Mouse (Mus musculus) lung, adult 2 months (tissue): ENCODE results near the gene Zfp560. TPM values are rescaled to one million over a fixed set of nuclear protein-coding genes. Genes with fewer than 3 reads are reported as not detected.

ENCODE experiments used
- DNase-seq: peaks from one replicate; pipeline ENCODE4 v3.0.0; 2022
- H3K4me1 ChIP-seq: fragments of 200-500 bp; 2 replicates; pipeline ENCODE4 v1.6.1; 2011; ENCODE audit warnings: low read length; ENCODE audit not compliant: control insufficient read depth, insufficient read depth
- H3K4me3 ChIP-seq: fragments of 200-500 bp; replicated peaks from 2 replicates; pipeline ENCODE3; 2011; ENCODE audit warnings: low read depth, mild to moderate bottlenecking, control low read depth, low read length; ENCODE audit errors: extremely low read depth
- CTCF ChIP-seq: fragments of 200-500 bp; IDR thresholded peaks from 2 replicates; pipeline ENCODE4 v1.5.1; 2011; ENCODE audit warnings: mild to moderate bottlenecking, low read length, control low read depth; ENCODE audit not compliant: insufficient read depth
- POLR2A ChIP-seq: fragments of 200-500 bp; IDR thresholded peaks from 2 replicates; pipeline ENCODE4 v1.6.1; 2011; ENCODE audit warnings: low read depth, mild to moderate bottlenecking, control low read depth, low read length, borderline replicate concordance; ENCODE audit errors: extremely low read depth
- WGBS: fragments of 180-500 bp; shearing (Covaris S2); methylation state at CpG from one replicate; pipeline ENCODE4 v1.1.7; 2018; 5-methylcytosine and 5-hydroxymethylcytosine counted together
- polyA plus RNA-seq: library from polyadenylated mRNA; depleted of rRNA; stranded (reverse); fragments of >200 nt; gene quantifications from 2 replicates; pipeline ENCODE4 v1.2.3, GENCODE M21; 2012; rRNA removed

Gene Zfp560
- polyA plus RNA-seq, result 3.3 and 5.4 TPM in 2 replicates

GRCm38 (mm10) chr9:20384532-20385342 is at the start of gene Zfp560:
TSS of gene Zfp560 (minus strand) at chr9:20385177.
- no peaks in the 10 kb centered on the region; the same call in 1 of the 2 replicates for H3K4me1 ChIP-seq

DNA sequence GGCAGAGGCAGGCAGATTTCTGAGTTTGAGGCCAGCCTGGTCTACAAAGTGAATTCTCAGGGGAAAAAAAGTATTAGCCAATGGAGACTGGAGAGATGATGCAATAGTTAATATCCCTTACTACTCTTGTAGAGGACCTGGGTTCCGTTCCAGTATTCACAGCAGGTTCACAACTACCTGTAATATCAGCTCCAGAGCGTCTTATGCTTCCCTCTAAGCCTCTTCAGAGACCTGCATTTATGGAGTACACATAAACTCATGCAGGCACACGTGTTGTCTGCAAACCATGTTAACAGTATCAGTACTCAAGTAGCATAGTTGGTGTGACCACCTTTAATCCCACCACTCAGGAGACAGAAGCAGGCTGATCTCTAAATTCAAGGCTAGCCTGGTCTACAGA is 45.0 kb upstream of the Zfp560 start:
- WGBS, result 88% methylated on average over 3 of the region's 3 CpGs
- no peak for DNase-seq
- no peak overlapping the region for H3K4me3 ChIP-seq
- TF ChIP-seq CTCF (no peak), POLR2A (no peak)
- no peaks in the 10 kb centered on the region for H3K4me1 ChIP-seq

More at GRCm38 (mm10) chr9:20384532-20385342, at the start of gene Zfp560:
- TF ChIP-seq POLR2A (peak; percentile 60; the same call in 1 of the 2 replicates), CTCF (peak; percentile 62)
- under 1% methylated on average over 40 of the region's 40 CpGs for WGBS
- H3K4me3 ChIP-seq, result peak within 1 kb of the TSS; percentile 89
- DNase-seq, result peak; percentile 88

GRCm38 (mm10) chr9:20411460-20411859 is 26.5 kb upstream of the Zfp560 start:
- no peak for DNase-seq
- 37% methylated on average over 1 of the region's 1 CpGs for WGBS
- Histone ChIP-seq H3K4me1 (no peaks in the 10 kb centered on the region), H3K4me3 (no peak overlapping the region)
- no peak for TF ChIP-seq POLR2A
- no peak for TF ChIP-seq CTCF

- 79% methylated on average over 2 of the region's 2 CpGs for WGBS
- Histone ChIP-seq H3K4me1 (no peaks in the 10 kb centered on the region), H3K4me3 (no peak overlapping the region)
- TF ChIP-seq POLR2A (no peak), CTCF (no peak)
- DNase-seq, result no peak
Measured at GRCm38 (mm10) chr9:20409319-20409718, 24.3 kb upstream of the Zfp560 start.

GRCm38 (mm10) chr9:20385343-20385703 is 346 bp upstream of the Zfp560 start:
- TF ChIP-seq CTCF (no peak), POLR2A (no peak)
- H3K4me1 ChIP-seq, result no peaks in the 10 kb centered on the region; the same call in 1 of the 2 replicates
- WGBS, result 11% methylated on average over 16 of the region's 16 CpGs
- DNase-seq, result no peak
- H3K4me3 ChIP-seq, result peak overlapping the region; percentile 89

DNA sequence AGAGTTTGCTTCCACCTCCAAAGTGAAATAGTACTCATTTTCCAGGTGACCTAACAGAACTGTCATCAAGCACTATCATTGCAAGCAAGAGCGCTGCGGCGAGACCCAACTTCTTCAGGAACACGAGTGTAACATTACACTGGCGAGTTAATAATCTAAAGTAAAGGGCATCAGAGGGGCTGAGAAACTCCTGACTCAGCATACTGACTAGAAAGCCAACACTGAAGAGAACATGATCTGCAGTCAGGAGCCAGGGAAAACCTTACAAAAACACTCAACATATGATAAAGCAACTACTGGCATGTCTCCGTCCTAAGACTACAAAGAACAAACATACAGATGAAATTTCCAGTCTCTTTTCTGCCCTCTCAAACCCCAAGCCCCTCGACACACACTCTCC is 1.3 kb downstream of the Zfp560 start:
- no peak for DNase-seq
- TF ChIP-seq POLR2A, result no peak
- TF ChIP-seq CTCF, result no peak
- 82% methylated on average over 7 of the region's 7 CpGs for WGBS
- Histone ChIP-seq H3K4me1 (no peaks in the 10 kb centered on the region; the same call in 1 of the 2 replicates), H3K4me3 (no peak overlapping the region)

- no peak overlapping the region for H3K4me3 ChIP-seq
- H3K4me1 ChIP-seq, result no peaks in the 10 kb centered on the region
- no peak for TF ChIP-seq POLR2A
- no peak for TF ChIP-seq CTCF
- WGBS, result 98% methylated on average over 1 of the region's 1 CpGs
- DNase-seq, result no peak
Measured at GRCm38 (mm10) chr9:20374712-20375111, 10.3 kb downstream of the Zfp560 start.

- no peak overlapping the region for H3K4me3 ChIP-seq
- TF ChIP-seq CTCF (no peak), POLR2A (no peak)
- no peaks in the 10 kb centered on the region for H3K4me1 ChIP-seq
- 93% methylated on average over 2 of the region's 2 CpGs for WGBS
- no peak for DNase-seq
Measured at GRCm38 (mm10) chr9:20367311-20367710, 17.7 kb downstream of the Zfp560 start.

- H3K4me3 ChIP-seq, result no peak overlapping the region
- TF ChIP-seq CTCF (no peak), POLR2A (no peak)
- WGBS, result 86% methylated on average over 4 of the region's 4 CpGs
- DNase-seq, result no peak
- no peaks in the 10 kb centered on the region for H3K4me1 ChIP-seq
Measured at GRCm38 (mm10) chr9:20348501-20348900, 36.5 kb downstream of the Zfp560 start.

GRCm38 (mm10) chr9:20335994-20336393 is 49.0 kb downstream of the Zfp560 start, which contains the start of gene Olfr18:
TSS of gene Olfr18 (minus strand) at chr9:20336094.
- DNase-seq, result no peak

More at GRCm38 (mm10) chr9:20335994-20336393, 49.0 kb downstream of the Zfp560 start, which contains the start of gene Olfr18:
- H3K4me1 ChIP-seq, result no peaks in the 10 kb centered on the region
- no peak within 1 kb of the TSS for H3K4me3 ChIP-seq
- no peak for TF ChIP-seq POLR2A
- no peak for TF ChIP-seq CTCF
